Mouse (Mus musculus): ENCODE data around the gene Tmem178b. TPM values are rescaled to one million over a fixed set of nuclear protein-coding genes. Genes with fewer than 3 reads are reported as not detected.

Gene Tmem178b
- polyA plus RNA-seq, 1 experiment = 0.02 TPM

- H3ac ChIP-seq (ENCODE audit: control insufficient read depth, insufficient read length) = no peak overlapping the region
- no peaks in the 10 kb centered on the region for H3K79me2 ChIP-seq (ENCODE audit: control insufficient read depth, insufficient read depth)
- no peak overlapping the region for H3K4me3 ChIP-seq
- no peak for TF ChIP-seq TCF3 (IDR thresholded peaks at IDR 0.05; ENCODE audit: insufficient read length, low read depth)
- TF ChIP-seq POLR2AphosphoS2 (IDR thresholded peaks at IDR 0.05; ENCODE audit: insufficient read length, low read depth) = no peak
- no peak for TF ChIP-seq SRF (IDR thresholded peaks at IDR 0.05; ENCODE audit: control insufficient read depth, insufficient read length, low read depth)
- no peak for TF ChIP-seq POLR2A (IDR thresholded peaks at IDR 0.05; ENCODE audit: insufficient read length, low read depth)
- TF ChIP-seq CEBPB (IDR thresholded peaks at IDR 0.05; ENCODE audit: insufficient read depth, poor library complexity, severe bottlenecking) = no peak
- no peak for TF ChIP-seq MYOG (IDR thresholded peaks at IDR 0.05; ENCODE audit: control insufficient read depth in 1 of 3, insufficient read depth in 1 of 3, insufficient read length in 2 of 3, low read depth in 2 of 3)
- TF ChIP-seq MAX (IDR thresholded peaks at IDR 0.05; ENCODE audit: low read depth) = no peak
- TF ChIP-seq E2F4 (IDR thresholded peaks at IDR 0.05; ENCODE audit: insufficient read depth) = no peak
- no peak overlapping the region for H3K4me2 ChIP-seq (ENCODE audit: low read depth)
- H3K36me3 ChIP-seq (ENCODE audit: control insufficient read depth, insufficient read depth) = no peaks in the 10 kb centered on the region
- H3K27me3 ChIP-seq (ENCODE audit: control insufficient read depth, insufficient read depth, insufficient read length) = no peaks in the 10 kb centered on the region
These were observed 44.2 kb downstream of the Tmem178b start for GRCm38 (mm10) chr6:39917242-39917641.

GRCm38 (mm10) chr6:39917729-39918128 is 44.7 kb downstream of the Tmem178b start:
- no peaks in the 10 kb centered on the region for H3K36me3 ChIP-seq (ENCODE audit: control insufficient read depth, insufficient read depth)
- H3K27me3 ChIP-seq (ENCODE audit: control insufficient read depth, insufficient read depth, insufficient read length) = no peaks in the 10 kb centered on the region
- H3K79me2 ChIP-seq (ENCODE audit: control insufficient read depth, insufficient read depth) = no peaks in the 10 kb centered on the region
- H3K4me2 ChIP-seq (ENCODE audit: low read depth) = no peak overlapping the region
- TF ChIP-seq E2F4 (IDR thresholded peaks at IDR 0.05; ENCODE audit: insufficient read depth) (no peak), POLR2A (IDR thresholded peaks at IDR 0.05; ENCODE audit: insufficient read length, low read depth) (no peak), MYOD1 (IDR thresholded peaks at IDR 0.05; ENCODE audit: control insufficient read depth in 1 of 3, insufficient read length in 2 of 3, low read depth in 2 of 3) (no peak), TCF12 (IDR thresholded peaks at IDR 0.05; ENCODE audit: insufficient read depth, poor library complexity, severe bottlenecking) (no peak), MYOG (IDR thresholded peaks at IDR 0.05; ENCODE audit: control insufficient read depth in 1 of 3, insufficient read depth in 1 of 3, insufficient read length in 2 of 3, low read depth in 2 of 3) (no peak), SRF (IDR thresholded peaks at IDR 0.05; ENCODE audit: control insufficient read depth, insufficient read length, low read depth) (no peak), POLR2AphosphoS2 (IDR thresholded peaks at IDR 0.05; ENCODE audit: insufficient read length, low read depth) (no peak), TCF3 (IDR thresholded peaks at IDR 0.05; ENCODE audit: insufficient read length, low read depth) (no peak), USF1 (IDR thresholded peaks at IDR 0.05; ENCODE audit: low read depth) (no peak), CEBPB (IDR thresholded peaks at IDR 0.05; ENCODE audit: insufficient read depth, poor library complexity, severe bottlenecking) (no peak), MAX (IDR thresholded peaks at IDR 0.05; ENCODE audit: low read depth) (no peak), REST (IDR thresholded peaks at IDR 0.05; ENCODE audit: insufficient read depth, insufficient read length) (no peak)
- no peak overlapping the region for H3ac ChIP-seq (ENCODE audit: control insufficient read depth, insufficient read length)
- no peak overlapping the region for H3K4me3 ChIP-seq

GRCm38 (mm10) chr6:39919011-39919709 is 46.1 kb downstream of the Tmem178b start:
- H3K4me2 ChIP-seq (ENCODE audit: low read depth) = no peak overlapping the region
- no peaks in the 10 kb centered on the region for H3K79me2 ChIP-seq (ENCODE audit: control insufficient read depth, insufficient read depth)
- no peak overlapping the region for H3ac ChIP-seq (ENCODE audit: control insufficient read depth, insufficient read length)
- H3K4me3 ChIP-seq = no peak overlapping the region
- H3K36me3 ChIP-seq (ENCODE audit: control insufficient read depth, insufficient read depth) = no peaks in the 10 kb centered on the region
- H3K27me3 ChIP-seq (ENCODE audit: control insufficient read depth, insufficient read depth, insufficient read length) = no peaks in the 10 kb centered on the region
- no peak for TF ChIP-seq POLR2AphosphoS2 (IDR thresholded peaks at IDR 0.05; ENCODE audit: insufficient read length, low read depth)
- TF ChIP-seq E2F4 (IDR thresholded peaks at IDR 0.05; ENCODE audit: insufficient read depth) = no peak
- no peak for TF ChIP-seq POLR2A (IDR thresholded peaks at IDR 0.05; ENCODE audit: insufficient read length, low read depth)
- TF ChIP-seq SRF (IDR thresholded peaks at IDR 0.05; ENCODE audit: control insufficient read depth, insufficient read length, low read depth) = no peak
- no peak for TF ChIP-seq MYOG (IDR thresholded peaks at IDR 0.05; ENCODE audit: control insufficient read depth in 1 of 3, insufficient read depth in 1 of 3, insufficient read length in 2 of 3, low read depth in 2 of 3)
- TF ChIP-seq TCF12 (IDR thresholded peaks at IDR 0.05; ENCODE audit: insufficient read depth, poor library complexity, severe bottlenecking) = no peak
- no peak for TF ChIP-seq MYOD1 (IDR thresholded peaks at IDR 0.05; ENCODE audit: control insufficient read depth in 1 of 3, insufficient read length in 2 of 3, low read depth in 2 of 3)
- TF ChIP-seq TCF3 (IDR thresholded peaks at IDR 0.05; ENCODE audit: insufficient read length, low read depth) = no peak
- no peak for TF ChIP-seq REST (IDR thresholded peaks at IDR 0.05; ENCODE audit: insufficient read depth, insufficient read length)
- no peak for TF ChIP-seq CEBPB (IDR thresholded peaks at IDR 0.05; ENCODE audit: insufficient read depth, poor library complexity, severe bottlenecking)
- no peak for TF ChIP-seq USF1 (IDR thresholded peaks at IDR 0.05; ENCODE audit: low read depth)
- TF ChIP-seq MAX (IDR thresholded peaks at IDR 0.05; ENCODE audit: low read depth) = no peak

GRCm38 (mm10) chr6:39926442-39926841 is 53.4 kb downstream of the Tmem178b start:
- no peak overlapping the region for H3K4me3 ChIP-seq
- TF ChIP-seq POLR2AphosphoS2 (IDR thresholded peaks at IDR 0.05; ENCODE audit: insufficient read length, low read depth) (no peak), POLR2A (IDR thresholded peaks at IDR 0.05; ENCODE audit: insufficient read length, low read depth) (no peak), USF1 (IDR thresholded peaks at IDR 0.05; ENCODE audit: low read depth) (no peak), MYOD1 (IDR thresholded peaks at IDR 0.05; ENCODE audit: control insufficient read depth in 1 of 3, insufficient read length in 2 of 3, low read depth in 2 of 3) (no peak), CEBPB (IDR thresholded peaks at IDR 0.05; ENCODE audit: insufficient read depth, poor library complexity, severe bottlenecking) (no peak), SRF (IDR thresholded peaks at IDR 0.05; ENCODE audit: control insufficient read depth, insufficient read length, low read depth) (no peak), E2F4 (IDR thresholded peaks at IDR 0.05; ENCODE audit: insufficient read depth) (no peak)
- no peaks in the 10 kb centered on the region for H3K27me3 ChIP-seq (ENCODE audit: control insufficient read depth, insufficient read depth, insufficient read length)

More at GRCm38 (mm10) chr6:39926442-39926841, 53.4 kb downstream of the Tmem178b start:
- Histone ChIP-seq H3K36me3 (ENCODE audit: control insufficient read depth, insufficient read depth) (no peaks in the 10 kb centered on the region), H3K79me2 (ENCODE audit: control insufficient read depth, insufficient read depth) (no peaks in the 10 kb centered on the region), H3ac (ENCODE audit: control insufficient read depth, insufficient read length) (no peak overlapping the region), H3K4me2 (ENCODE audit: low read depth) (no peak overlapping the region)

All from myocyte (in vitro differentiated cells).